Mouse (Mus musculus) E14TG2a.4 (cell line): ENCODE measurements around the gene Rai14.

Experiments
- CTCF ChIP-seq: conservative IDR thresholded peaks from 2 replicates; pipeline ENCODE4 v1.5.1; 2014; ENCODE audit warnings: low read length
- POU5F1 ChIP-seq: IDR thresholded peaks from 2 replicates; pipeline ENCODE4 v1.6.1; 2014; ENCODE audit warnings: low read length, borderline replicate concordance

DNA sequence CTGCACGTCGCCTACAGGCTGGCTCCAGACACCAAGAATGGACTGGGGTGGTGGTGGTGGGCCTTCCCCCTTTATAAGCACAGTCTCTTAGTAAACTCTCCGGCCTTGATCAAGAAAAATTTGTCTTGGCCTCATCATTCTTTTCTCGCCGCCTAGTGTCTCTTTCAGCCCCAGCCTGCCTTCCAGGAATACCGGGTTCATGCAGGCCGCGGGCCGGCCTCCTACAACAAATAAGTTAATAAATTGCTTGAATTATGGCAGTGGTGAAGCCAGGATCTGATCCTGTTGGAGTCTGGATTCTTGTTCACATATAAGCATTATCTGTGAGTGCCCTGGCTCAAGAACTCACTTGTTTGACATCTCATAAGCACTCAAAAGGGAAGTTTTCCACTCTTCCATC is 117.6 kb downstream of the Rai14 start:
- no peak for TF ChIP-seq CTCF
- no peak for TF ChIP-seq POU5F1
